In genomic region chr14:33373271-33373670, GRCm38 (mm10) we compare ENCODE assay signal across 21 mouse cellular contexts.
"Had no signal": no experiment of that assay in that cellular context is flagged by ENCODE, and none has a peak within 500 bp of the region (broad histone marks: within the 10 kb centered on the region; RNA-seq: fewer than 3 reads in every experiment).

No protein-coding gene starts in this region.

- ATAC-seq: midbrain, embryonic 15.5 days had no signal

- H3K4me3 ChIP-seq: lung, embryonic 15.5 days; megakaryocyte, embryonic 14.5 days; midbrain, embryonic 12.5 days; midbrain, embryonic 15.5 days; neural tube, embryonic 13.5 days; neural tube, embryonic 15.5 days; stomach, embryonic 15.5 days had no signal

- H3K36me3 ChIP-seq: lung, embryonic 15.5 days; midbrain, embryonic 15.5 days; stomach, embryonic 15.5 days had no signal

- H3K27me3 ChIP-seq: lung, embryonic 15.5 days; midbrain, embryonic 12.5 days; midbrain, embryonic 15.5 days; neural tube, embryonic 13.5 days; neural tube, embryonic 15.5 days; stomach, embryonic 15.5 days had no signal

- DNase-seq: lung, adult 2 months; lung, postnatal 14 days; lung, postnatal 36 days; retina, postnatal 1 day; right cerebral cortex, adult 18-20 months; right cerebral cortex, postnatal 25 days; right cerebral cortex, postnatal 4 days; spleen, adult 18-20 months; thymus, adult 2 months; thymus, postnatal 25 days; thymus, postnatal 4 days had no signal

- H3K9me3 ChIP-seq: lung, embryonic 15.5 days; megakaryocyte, embryonic 14.5 days; midbrain, embryonic 12.5 days; midbrain, embryonic 15.5 days; neural tube, embryonic 13.5 days; neural tube, embryonic 15.5 days; stomach, embryonic 15.5 days had no signal

- H3K4me2 ChIP-seq: lung, embryonic 15.5 days; midbrain, embryonic 12.5 days; midbrain, embryonic 15.5 days; neural tube, embryonic 13.5 days; neural tube, embryonic 15.5 days; stomach, embryonic 15.5 days had no signal

- H3K9ac ChIP-seq: liver, embryonic 14.5 days; lung, embryonic 15.5 days; midbrain, embryonic 12.5 days; midbrain, embryonic 15.5 days; neural tube, embryonic 13.5 days; neural tube, embryonic 15.5 days; stomach, embryonic 15.5 days had no signal

- H3K27ac ChIP-seq: liver, embryonic 14.5 days; lung, embryonic 15.5 days; macrophage; midbrain, embryonic 12.5 days; midbrain, embryonic 15.5 days; neural tube, embryonic 13.5 days; neural tube, embryonic 15.5 days; stomach, embryonic 15.5 days; stomach, postnatal 0 days had no signal
